Mouse (Mus musculus) frontal cortex, postnatal 25 days (tissue): Measurements from ENCODE around the gene Vcam1.

Source experiments
- DNase-seq, 2 experiments: peaks; one replicate each; pipeline ENCODE4 v3.0.0; 2022; ENCODE audit warnings: low spot score in 2 of 2

Gene Vcam1

GRCm38 (mm10) chr3:116126508-116127190 lies 2.8 kb downstream of the Vcam1 start:
- DNase-seq = no peak

GRCm38 (mm10) chr3:116126070-116126469 lies 3.4 kb downstream of the Vcam1 start:
- DNase-seq = no peak

GRCm38 (mm10) chr3:116123827-116124226 lies 5.7 kb downstream of the Vcam1 start:
- DNase-seq = no peak

GRCm38 (mm10) chr3:116122696-116123095 lies 6.8 kb downstream of the Vcam1 start:
- no peak for DNase-seq

- DNase-seq = no peak
Observed at GRCm38 (mm10) chr3:116121026-116121425, 8.5 kb downstream of the Vcam1 start.

- DNase-seq = no peak
Observed at GRCm38 (mm10) chr3:116120391-116120790, 9.1 kb downstream of the Vcam1 start.

- DNase-seq = no peak
Observed at GRCm38 (mm10) chr3:116119162-116119561, 10.3 kb downstream of the Vcam1 start.

- no peak for DNase-seq
Observed at GRCm38 (mm10) chr3:116117046-116117445, 12.4 kb downstream of the Vcam1 start.

GRCm38 (mm10) chr3:116114249-116115188 lies 15.0 kb downstream of the Vcam1 start:
- DNase-seq = no peak

- no peak for DNase-seq
Observed at GRCm38 (mm10) chr3:116113443-116114241, 15.8 kb downstream of the Vcam1 start.

GRCm38 (mm10) chr3:116112816-116113405 lies 16.6 kb downstream of the Vcam1 start:
- no peak for DNase-seq

- DNase-seq = no peak
Observed at GRCm38 (mm10) chr3:116105713-116106112, 23.8 kb downstream of the Vcam1 start.

- peak in 1 of 2 experiments; percentile 14 for DNase-seq
Observed at GRCm38 (mm10) chr3:116104866-116105647, 24.4 kb downstream of the Vcam1 start.

- no peak for DNase-seq
Observed at GRCm38 (mm10) chr3:116104270-116104669, 25.2 kb downstream of the Vcam1 start.

GRCm38 (mm10) chr3:116100850-116101249 lies 28.6 kb downstream of the Vcam1 start:
- DNase-seq = no peak

GRCm38 (mm10) chr3:116095934-116096333 lies 33.6 kb downstream of the Vcam1 start:
- DNase-seq = no peak

GRCm38 (mm10) chr3:116095312-116095711 lies 34.2 kb downstream of the Vcam1 start:
- no peak for DNase-seq

- DNase-seq = no peak
Observed at GRCm38 (mm10) chr3:116094886-116095285, 34.6 kb downstream of the Vcam1 start.

GRCm38 (mm10) chr3:116094288-116094687 lies 35.2 kb downstream of the Vcam1 start:
- DNase-seq = no peak

GRCm38 (mm10) chr3:116092547-116092946 lies 36.9 kb downstream of the Vcam1 start:
- DNase-seq = no peak

- no peak for DNase-seq
Observed at GRCm38 (mm10) chr3:116091706-116092105, 37.8 kb downstream of the Vcam1 start.
